Mouse (Mus musculus) forebrain, embryonic 10.5 days (tissue): ENCODE data around the gene Tigd3. TPM values are rescaled to one million over a fixed set of nuclear protein-coding genes. Genes with fewer than 3 reads are reported as not detected.

Source experiments
- DNase-seq: peaks from one replicate; pipeline ENCODE4 v3.0.0-alpha.2; 2017; ENCODE audit warnings: low spot score; ENCODE audit errors: extremely low spot score
- H3K27ac ChIP-seq: fragments of 300-500 bp; sonication (generic); 2 replicates; pipeline ENCODE4 v1.5.1; 2016; ENCODE audit warnings: mild to moderate bottlenecking
- H3K27me3 ChIP-seq: fragments of 300-500 bp; sonication (generic); 2 replicates; pipeline ENCODE4 v1.6.1; 2016; ENCODE audit warnings: mild to moderate bottlenecking; ENCODE audit not compliant: poor library complexity, severe bottlenecking
- H3K36me3 ChIP-seq: fragments of 300-500 bp; sonication (generic); replicated peaks from 2 replicates; pipeline ENCODE4 v1.6.1; 2016; ENCODE audit warnings: mild to moderate bottlenecking, moderate library complexity
- H3K4me1 ChIP-seq: fragments of 300-500 bp; sonication (generic); 2 replicates; pipeline ENCODE4 v1.6.1; 2016
- H3K4me3 ChIP-seq: fragments of 300-500 bp; sonication (generic); 2 replicates; pipeline ENCODE4 v1.5.1; 2016; ENCODE audit warnings: mild to moderate bottlenecking, moderate library complexity
- H3K9me3 ChIP-seq: fragments of 300-500 bp; sonication (generic); 2 replicates; pipeline ENCODE4 v1.6.1; 2016; ENCODE audit warnings: mild to moderate bottlenecking, moderate library complexity
- WGBS: fragments of 180-500 bp; shearing (Covaris S2); methylation state at CpG from one replicate; pipeline ENCODE4 v1.1.7; 2016; 5-methylcytosine and 5-hydroxymethylcytosine counted together
- polyA plus RNA-seq: library from polyadenylated mRNA; unstranded; fragments of >200 nt; fragmentation: Nextera tagmentation; extraction: Ambion mirVana; gene quantifications from 2 replicates; pipeline ENCODE4 v1.2.1, GENCODE M21; 2016

Gene Tigd3
- polyA plus RNA-seq, 1 experiment from 2014 or later, result 9.0 TPM

DNA sequence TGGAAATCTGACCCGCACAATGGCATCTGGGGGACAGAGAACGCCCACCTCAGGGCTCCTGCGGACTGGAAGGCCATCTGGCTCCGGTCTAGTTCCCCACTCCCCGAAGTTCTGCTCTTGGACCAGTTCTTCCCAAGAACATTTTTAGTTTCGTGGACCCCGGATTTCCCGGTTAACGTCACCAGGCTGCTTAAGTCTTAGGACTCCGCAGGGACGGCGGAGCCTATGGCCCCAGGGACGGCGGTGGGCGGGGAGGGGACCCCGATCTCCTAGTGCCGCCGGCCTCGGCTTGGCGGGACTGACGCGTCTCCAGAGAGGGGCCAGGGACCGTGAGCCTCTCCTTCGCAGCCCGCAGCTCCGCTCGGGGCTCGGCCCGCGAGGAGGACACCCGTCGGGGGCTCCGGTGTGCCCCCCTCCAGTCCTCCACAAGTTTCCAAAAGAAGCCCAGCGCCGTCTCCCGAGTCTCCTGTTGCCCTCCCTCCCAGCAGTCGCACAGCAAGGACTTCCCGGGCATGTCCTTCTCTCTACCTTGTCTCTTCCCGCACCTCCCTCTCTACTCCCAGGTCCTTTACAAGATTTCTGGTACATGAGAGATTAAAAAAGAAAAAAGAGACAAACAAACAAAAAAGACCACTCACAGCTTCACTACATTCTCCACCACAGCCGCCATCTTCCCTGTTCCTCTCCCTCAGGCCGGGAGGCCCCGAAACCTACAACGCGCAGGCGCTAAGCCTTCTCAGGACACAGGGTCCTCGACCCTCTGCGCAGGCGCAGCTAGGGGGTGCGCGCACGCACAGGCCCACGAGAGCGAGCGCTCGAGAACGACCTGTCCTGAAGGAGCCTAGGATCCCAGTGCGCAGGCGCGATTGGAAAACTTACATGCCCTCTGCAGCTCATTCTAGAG is 18.4 kb upstream of the Tigd3 start:
- Histone ChIP-seq H3K4me1 (peaks cover 40% of the 10 kb centered on the region), H3K27me3 (no peaks in the 10 kb centered on the region), H3K27ac (peak overlapping the region; percentile 97), H3K4me3 (peak overlapping the region; percentile 88), H3K36me3 (peaks cover 38% of the 10 kb centered on the region), H3K9me3 (no peaks in the 10 kb centered on the region)
- under 1% methylated on average over 58 of the region's 59 CpGs for WGBS
- peak; percentile 100 for DNase-seq

DNA sequence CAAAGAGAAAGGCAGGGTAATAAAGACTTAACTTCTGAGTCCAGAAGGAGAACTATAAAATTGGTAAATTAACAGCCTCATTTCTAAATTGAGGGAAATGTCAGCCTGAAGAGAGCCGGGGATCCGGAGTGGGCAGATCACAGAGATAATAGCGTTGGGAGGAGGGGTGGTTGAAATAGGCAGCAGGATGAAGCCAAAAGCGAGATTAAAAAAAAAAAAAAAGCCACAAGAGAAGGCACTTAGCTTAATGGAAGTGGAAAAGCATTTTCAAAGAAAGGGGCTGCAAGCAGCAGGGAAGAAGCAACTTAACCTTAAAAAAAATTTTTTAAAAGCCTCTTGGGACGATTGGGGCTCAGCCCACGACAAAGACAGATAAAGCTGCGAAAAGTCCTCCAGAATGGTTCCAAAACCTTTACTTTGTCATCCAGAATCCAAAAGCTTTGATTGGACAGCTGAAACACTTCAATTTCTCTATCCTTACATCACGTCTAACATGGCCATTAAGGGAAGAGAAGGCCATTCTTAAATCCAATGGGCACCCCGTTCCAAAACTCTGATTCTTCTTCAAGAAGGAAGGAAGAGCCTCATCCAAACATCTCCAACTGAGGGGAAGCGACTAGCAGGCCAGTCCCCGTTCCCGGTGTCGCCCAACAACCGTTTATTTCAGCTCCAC is 17.6 kb upstream of the Tigd3 start:
- Histone ChIP-seq H3K27me3 (no peaks in the 10 kb centered on the region), H3K4me3 (peak overlapping the region; percentile 88), H3K9me3 (no peaks in the 10 kb centered on the region), H3K36me3 (peaks cover 42% of the 10 kb centered on the region), H3K27ac (peak overlapping the region; percentile 97), H3K4me1 (peaks cover 40% of the 10 kb centered on the region)
- DNase-seq, result no peak
- WGBS, result 15% methylated on average over 14 of the region's 14 CpGs

DNA sequence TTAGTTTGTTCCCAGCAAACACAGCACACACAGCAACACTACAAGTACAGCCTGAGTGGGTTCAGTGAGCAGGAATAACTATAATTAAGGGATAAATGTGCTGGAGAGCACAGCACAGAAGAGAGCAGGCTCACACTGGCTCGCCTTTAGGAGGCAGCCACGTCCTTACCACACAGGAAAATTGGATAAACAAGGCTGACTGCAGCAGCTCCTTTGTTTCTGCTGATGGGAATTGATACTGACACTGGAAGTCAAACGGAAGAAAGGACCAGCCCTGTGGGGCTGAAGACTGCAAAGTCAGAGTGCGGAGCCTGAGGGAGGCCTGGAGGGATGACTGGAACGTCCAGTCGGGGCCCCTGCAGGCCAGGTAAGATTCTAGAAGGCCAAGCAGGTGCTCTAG is 16.3 kb upstream of the Tigd3 start:
- H3K9me3 ChIP-seq, result no peaks in the 10 kb centered on the region
- H3K4me3 ChIP-seq, result peak overlapping the region; percentile 88
- no peaks in the 10 kb centered on the region for H3K27me3 ChIP-seq
- H3K4me1 ChIP-seq, result peaks cover 40% of the 10 kb centered on the region
- 68% methylated on average over 6 of the region's 6 CpGs for WGBS
- no peak for DNase-seq
- peak overlapping the region; percentile 3; the same call in 1 of the 2 replicates for H3K27ac ChIP-seq
- H3K36me3 ChIP-seq, result peaks cover 51% of the 10 kb centered on the region

DNA sequence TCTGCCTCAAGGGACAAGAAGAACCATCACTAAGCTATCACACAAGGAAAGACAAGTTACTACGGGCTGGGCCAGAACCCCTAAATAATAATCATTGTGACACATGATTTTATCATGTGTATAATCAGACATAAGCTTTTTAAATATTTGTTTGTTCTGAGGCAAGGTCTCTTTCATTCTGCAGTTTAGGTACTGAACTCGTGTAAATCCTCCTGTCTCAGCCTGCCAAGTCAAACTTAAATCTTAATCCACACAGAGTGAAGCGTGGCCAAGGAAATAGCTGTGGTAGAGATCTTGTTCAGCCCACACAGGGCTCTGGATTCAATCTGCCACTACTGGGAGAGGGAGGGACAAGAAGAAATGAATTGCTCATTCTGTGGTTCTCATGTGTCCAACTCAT is 13.3 kb upstream of the Tigd3 start:
- Histone ChIP-seq H3K9me3 (no peaks in the 10 kb centered on the region), H3K27me3 (no peaks in the 10 kb centered on the region), H3K27ac (no peak overlapping the region), H3K4me3 (no peak overlapping the region), H3K4me1 (peaks cover 27% of the 10 kb centered on the region), H3K36me3 (peaks cover 76% of the 10 kb centered on the region)
- no peak for DNase-seq
- WGBS, result 93% methylated on average over 3 of the region's 3 CpGs

DNA sequence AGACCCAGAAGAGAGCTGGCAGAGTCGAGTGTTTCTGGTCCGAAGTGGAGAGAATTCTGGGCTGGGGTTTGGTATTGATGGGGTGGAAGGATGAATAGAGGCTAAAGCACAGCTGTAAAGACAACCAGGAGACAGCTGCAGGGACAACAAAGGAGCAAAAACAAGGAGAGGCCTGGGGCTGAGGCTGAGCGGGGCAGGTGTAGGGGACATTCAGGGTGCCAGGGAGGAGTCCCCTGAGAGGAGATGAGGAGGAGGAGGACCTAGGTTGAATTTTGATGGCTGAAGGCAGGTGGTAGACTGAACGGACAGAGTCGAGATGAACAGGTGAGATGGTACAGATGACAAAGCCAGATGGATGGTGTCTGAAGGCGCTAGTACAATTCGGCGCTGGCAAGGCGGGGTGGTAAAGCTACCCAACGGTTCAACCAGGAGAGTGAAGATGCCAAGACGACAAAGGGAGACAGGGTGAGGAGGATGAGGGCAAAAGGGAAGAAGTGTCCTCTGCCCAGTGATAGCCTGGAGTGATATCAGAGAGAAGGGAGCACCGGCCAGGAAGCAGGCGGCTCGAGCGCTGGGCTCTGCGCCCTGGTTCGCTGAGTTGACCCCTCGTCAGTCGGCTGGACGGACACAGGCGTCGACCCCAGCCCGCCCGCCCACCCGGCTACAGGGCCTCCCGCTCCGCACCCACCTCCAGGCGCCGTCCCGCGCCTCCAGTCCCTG is 507 bp downstream of the Tigd3 start:
- H3K27ac ChIP-seq, result peak overlapping the region; percentile 94
- 9% methylated on average over 28 of the region's 31 CpGs for WGBS
- no peak for DNase-seq
- H3K4me1 ChIP-seq, result peaks cover 29% of the 10 kb centered on the region
- H3K27me3 ChIP-seq, result no peaks in the 10 kb centered on the region
- no peaks in the 10 kb centered on the region for H3K9me3 ChIP-seq
- peaks cover 56% of the 10 kb centered on the region for H3K36me3 ChIP-seq
- peak overlapping the region; percentile 76 for H3K4me3 ChIP-seq

DNA sequence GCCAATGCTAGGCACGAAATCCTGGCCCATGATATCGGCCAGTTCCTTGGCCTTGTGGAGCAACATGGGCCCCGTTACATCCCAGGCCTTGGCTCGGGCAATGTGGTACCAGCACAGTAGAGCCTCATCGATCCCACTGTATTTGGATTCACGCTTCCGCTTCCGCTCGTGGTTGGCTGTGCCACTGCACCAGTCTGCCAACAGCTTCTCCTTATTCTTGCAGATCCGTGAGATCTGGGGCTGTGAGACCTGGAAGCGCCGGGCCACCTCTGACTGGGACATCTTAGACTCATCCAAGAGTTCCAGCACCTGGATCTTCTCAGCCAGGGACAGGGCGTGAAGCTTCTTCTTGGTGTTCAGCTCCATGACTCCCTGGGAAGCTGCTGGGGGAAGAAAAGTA is 1.2 kb downstream of the Tigd3 start:
- Histone ChIP-seq H3K27ac (peak overlapping the region; percentile 94), H3K27me3 (no peaks in the 10 kb centered on the region), H3K4me1 (peaks cover 29% of the 10 kb centered on the region), H3K4me3 (peak overlapping the region; percentile 76), H3K9me3 (no peaks in the 10 kb centered on the region), H3K36me3 (peaks cover 49% of the 10 kb centered on the region)
- 93% methylated on average over 13 of the region's 13 CpGs for WGBS
- DNase-seq, result no peak

DNA sequence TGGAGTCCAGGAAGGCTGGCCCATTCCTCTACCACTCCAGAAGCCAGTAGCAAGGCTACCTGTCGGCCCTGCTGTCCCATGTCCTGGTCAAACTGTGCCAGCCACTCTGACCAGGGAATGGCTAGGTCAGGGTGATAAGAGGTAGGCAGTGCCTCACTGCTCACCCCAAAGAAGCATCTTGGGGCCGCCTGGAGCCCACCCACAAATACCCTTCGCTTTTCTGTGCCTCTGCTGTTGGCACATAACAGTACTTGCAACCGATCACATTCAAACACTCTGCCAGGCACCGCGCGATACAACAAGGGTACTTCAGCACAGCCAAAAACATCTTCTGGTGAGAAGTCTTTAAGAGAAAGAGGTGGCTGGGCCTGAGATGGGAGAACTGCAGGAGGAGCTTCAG is 1.7 kb downstream of the Tigd3 start:
- no peaks in the 10 kb centered on the region for H3K9me3 ChIP-seq
- peak overlapping the region; percentile 76; the same call in 1 of the 2 replicates for H3K4me3 ChIP-seq
- DNase-seq, result no peak
- no peak overlapping the region for H3K27ac ChIP-seq
- peaks cover 29% of the 10 kb centered on the region for H3K4me1 ChIP-seq
- 94% methylated on average over 7 of the region's 7 CpGs for WGBS
- no peaks in the 10 kb centered on the region for H3K27me3 ChIP-seq
- H3K36me3 ChIP-seq, result peaks cover 44% of the 10 kb centered on the region

DNA sequence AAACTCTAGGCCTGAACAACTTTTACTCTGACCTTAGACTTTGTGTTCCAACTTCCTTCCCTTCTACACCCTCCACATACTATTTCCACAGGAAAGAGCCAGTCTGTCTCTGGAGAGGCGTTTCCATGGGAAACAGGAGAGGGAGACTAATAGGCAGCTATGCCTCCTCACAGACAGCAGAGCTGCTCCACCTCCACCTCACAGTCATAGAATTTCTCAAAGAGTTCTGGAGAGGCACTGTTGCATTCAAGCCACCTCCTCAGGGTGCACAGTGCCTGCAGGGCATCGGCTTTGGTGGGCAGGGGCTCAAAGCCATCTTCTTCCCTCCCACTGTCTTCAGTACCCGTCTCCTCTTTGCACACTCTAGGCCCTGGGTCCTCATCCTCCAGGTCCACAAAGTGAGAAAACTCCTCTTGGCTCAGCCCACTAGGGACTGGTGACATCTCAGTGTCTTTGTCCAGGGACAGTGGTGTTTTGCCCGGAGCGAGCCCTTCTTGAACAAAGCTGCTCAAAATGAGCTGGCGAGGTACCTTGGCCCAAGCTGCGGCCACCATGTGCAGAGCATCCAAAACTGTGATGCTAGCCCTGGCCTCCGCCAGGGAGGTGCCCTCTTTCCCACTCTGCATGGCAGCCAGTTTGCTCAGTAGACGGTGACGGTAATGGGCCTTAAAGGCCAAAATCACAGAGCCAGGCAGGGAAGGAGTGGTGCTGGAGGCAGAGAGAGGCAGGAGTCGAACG is 2.3 kb downstream of the Tigd3 start:
- DNase-seq, result no peak
- H3K27ac ChIP-seq, result no peak overlapping the region
- H3K27me3 ChIP-seq, result no peaks in the 10 kb centered on the region
- 96% methylated on average over 12 of the region's 12 CpGs for WGBS
- H3K4me1 ChIP-seq, result peaks cover 29% of the 10 kb centered on the region
- peak overlapping the region; percentile 7; the same call in 1 of the 2 replicates for H3K4me3 ChIP-seq
- H3K36me3 ChIP-seq, result peaks cover 39% of the 10 kb centered on the region
- no peaks in the 10 kb centered on the region for H3K9me3 ChIP-seq

DNA sequence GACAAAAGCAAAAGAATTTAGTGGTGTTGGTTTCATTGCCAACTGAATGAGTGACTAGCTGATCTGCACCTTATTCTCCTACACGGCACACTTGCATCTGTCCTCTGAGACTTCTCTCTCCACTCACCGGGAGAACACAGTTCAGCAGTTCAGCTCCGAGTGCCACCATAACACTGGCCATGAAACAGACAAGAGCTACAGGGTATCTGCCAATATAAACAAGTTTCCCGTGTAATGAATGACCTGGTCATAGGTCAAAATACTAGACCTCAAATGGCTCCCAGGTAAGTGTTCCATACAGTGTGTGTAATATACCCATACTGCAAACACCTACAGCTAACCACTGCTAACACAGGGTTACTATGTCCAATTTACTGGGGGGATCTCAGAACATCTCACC is 4.7 kb downstream of the Tigd3 start:
- peaks cover 27% of the 10 kb centered on the region for H3K4me1 ChIP-seq
- no peak for DNase-seq
- no peaks in the 10 kb centered on the region for H3K27me3 ChIP-seq
- no peak overlapping the region for H3K4me3 ChIP-seq
- H3K9me3 ChIP-seq, result no peaks in the 10 kb centered on the region
- H3K27ac ChIP-seq, result no peak overlapping the region
- 86% methylated on average over 4 of the region's 4 CpGs for WGBS
- peaks cover 17% of the 10 kb centered on the region for H3K36me3 ChIP-seq

DNA sequence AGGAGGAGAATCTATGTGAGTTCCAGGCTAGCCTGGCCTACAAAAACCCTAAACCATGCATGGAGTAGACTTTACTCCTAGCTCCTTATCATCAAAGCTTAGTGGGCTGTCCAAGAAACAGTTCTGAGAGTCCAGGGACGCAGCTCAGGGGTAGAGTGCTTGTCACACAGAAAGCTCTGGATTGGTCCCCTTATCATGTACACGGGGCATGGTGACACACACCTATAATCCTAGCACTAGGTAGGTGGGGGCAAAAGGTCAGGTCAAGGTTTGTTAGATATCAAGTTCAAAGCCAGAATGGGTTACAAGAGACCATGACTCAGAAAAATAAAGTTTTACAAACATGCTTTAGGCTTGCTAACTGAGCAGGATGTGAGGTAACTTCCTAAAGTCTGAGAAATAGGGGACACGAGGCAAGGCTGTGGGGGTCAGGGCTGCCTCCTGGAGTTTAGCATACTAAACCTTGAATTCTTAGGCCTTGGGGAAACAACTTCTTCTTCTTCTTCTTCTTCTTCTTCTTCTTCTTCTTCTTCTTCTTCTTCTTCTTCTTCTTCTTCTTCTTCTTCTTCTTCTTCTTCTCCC is 6.6 kb downstream of the Tigd3 start:
- Histone ChIP-seq H3K9me3 (no peaks in the 10 kb centered on the region), H3K4me1 (peaks cover 9% of the 10 kb centered on the region; the same call in 1 of the 2 replicates), H3K4me3 (no peak overlapping the region), H3K27ac (no peak overlapping the region), H3K36me3 (peaks cover 11% of the 10 kb centered on the region), H3K27me3 (no peaks in the 10 kb centered on the region)
- no peak for DNase-seq
- WGBS, result 80% methylated on average over 3 of the region's 3 CpGs

DNA sequence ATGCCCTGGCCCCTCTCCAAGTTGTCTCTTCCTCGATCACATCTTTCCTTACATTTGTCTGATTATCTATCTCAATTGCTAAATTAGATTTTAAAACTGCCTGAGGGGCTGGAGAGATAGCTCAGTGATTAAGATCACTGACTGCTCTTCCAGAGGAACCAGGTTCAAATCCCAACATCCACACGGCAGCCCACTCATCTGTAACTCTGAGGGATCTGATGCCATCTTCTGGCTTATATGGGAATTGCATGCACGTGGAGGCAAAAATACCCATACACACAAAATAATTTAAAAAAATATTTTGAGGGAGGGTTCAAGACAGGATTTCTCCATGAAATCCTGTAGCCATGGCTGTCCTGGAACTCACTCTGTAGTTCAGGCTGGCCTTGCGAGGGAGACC is 8.1 kb downstream of the Tigd3 start:
- Histone ChIP-seq H3K4me3 (no peak overlapping the region), H3K36me3 (no peaks in the 10 kb centered on the region), H3K27me3 (no peaks in the 10 kb centered on the region), H3K4me1 (no peaks in the 10 kb centered on the region), H3K27ac (no peak overlapping the region), H3K9me3 (no peaks in the 10 kb centered on the region)
- no peak for DNase-seq
- WGBS, result 62% methylated on average over 4 of the region's 4 CpGs

DNA sequence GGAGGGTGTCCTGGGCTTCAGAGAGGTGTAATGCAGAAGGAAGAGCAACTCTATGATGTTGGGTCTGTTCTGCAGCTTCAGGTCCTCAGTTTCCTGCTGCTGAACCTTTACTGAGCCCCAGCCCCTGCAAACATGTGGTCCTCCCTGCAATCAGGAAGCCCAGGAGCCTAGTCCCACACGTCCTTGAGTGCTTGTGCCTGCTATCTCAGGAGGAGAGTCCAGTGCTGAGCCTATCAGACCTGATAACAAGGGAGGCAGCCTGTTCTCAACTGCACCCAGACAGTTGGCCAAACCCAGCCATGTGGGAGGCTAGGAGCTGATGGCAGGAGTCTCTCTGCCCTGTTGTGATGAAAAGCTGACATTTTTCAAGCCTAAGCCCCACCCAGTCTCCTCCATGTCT is 10.0 kb downstream of the Tigd3 start:
- H3K27me3 ChIP-seq, result no peaks in the 10 kb centered on the region
- H3K9me3 ChIP-seq, result no peaks in the 10 kb centered on the region
- no peak overlapping the region for H3K27ac ChIP-seq
- 69% methylated on average over 1 of the region's 1 CpGs for WGBS
- DNase-seq, result no peak
- no peaks in the 10 kb centered on the region for H3K36me3 ChIP-seq
- H3K4me3 ChIP-seq, result peak overlapping the region; percentile 5; the same call in 1 of the 2 replicates
- H3K4me1 ChIP-seq, result no peaks in the 10 kb centered on the region
